Mouse (Mus musculus) inflammation-experienced regulatory T-cells, adult 6 months (primary cell): ENCODE measurements around the gene Nop2. TPM values are rescaled to one million over a fixed set of nuclear protein-coding genes. Genes with fewer than 3 reads are reported as not detected.
"Not testable (repeated sequence)": the region's sequence is repeated elsewhere in the genome, so short reads cannot be mapped to it uniquely, and the experiment has no call there.

Source experiments
- ATAC-seq: one replicate; pipeline ENCODE4 v1.8.0; 2017
- polyA plus RNA-seq, 3 experiments: library from polyadenylated mRNA; unstranded; fragments of 100-300 nt; shearing (Covaris generic); gene quantifications; one replicate each; pipeline ENCODE4 v1.2.1; 2017

The Nop2 gene
- polyA plus RNA-seq, 3 experiments from 2014 or later, result 32.7 to 50.7 (median 48.1) TPM

DNA sequence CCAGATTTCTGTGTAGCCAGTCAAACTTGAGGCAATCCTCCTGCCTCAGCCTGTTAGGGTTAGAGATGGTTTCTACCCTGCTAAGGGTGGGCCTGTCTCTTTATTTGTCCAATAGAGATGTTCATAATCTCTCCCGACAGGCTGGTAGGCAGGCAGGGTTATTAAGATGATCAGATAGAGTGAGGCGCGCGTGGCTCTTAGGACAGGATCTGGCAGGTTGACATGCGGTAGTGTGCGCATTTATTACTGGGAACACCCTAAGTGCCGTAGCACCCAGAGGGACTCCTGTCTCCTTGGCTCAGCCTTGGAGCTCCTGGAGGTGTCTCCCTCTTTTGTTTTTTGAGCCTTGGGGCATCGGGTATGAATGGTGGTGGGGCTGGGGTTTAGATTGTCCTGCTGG is 23.6 kb downstream of the Nop2 start:
- ATAC-seq, result no peak

DNA sequence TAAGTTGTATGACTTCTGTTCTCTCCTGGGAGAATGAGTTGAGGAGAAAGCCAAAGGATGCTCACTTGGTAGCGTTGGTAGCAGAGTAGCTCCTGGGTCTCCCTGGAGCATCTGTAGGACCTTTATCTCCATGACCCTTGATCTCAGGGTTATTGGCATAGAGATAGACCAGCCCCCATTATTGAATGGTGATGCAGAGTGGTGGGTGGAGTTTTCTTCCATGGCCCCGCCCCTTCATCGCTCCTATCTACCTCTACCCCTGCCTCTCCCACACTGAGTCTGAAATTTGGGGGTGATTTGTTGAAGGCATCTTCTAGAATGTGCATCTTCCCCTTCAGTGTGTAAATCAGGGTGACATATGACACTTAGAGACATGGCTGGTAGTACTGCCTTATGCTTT is 24.8 kb downstream of the Nop2 start:
- no peak for ATAC-seq

DNA sequence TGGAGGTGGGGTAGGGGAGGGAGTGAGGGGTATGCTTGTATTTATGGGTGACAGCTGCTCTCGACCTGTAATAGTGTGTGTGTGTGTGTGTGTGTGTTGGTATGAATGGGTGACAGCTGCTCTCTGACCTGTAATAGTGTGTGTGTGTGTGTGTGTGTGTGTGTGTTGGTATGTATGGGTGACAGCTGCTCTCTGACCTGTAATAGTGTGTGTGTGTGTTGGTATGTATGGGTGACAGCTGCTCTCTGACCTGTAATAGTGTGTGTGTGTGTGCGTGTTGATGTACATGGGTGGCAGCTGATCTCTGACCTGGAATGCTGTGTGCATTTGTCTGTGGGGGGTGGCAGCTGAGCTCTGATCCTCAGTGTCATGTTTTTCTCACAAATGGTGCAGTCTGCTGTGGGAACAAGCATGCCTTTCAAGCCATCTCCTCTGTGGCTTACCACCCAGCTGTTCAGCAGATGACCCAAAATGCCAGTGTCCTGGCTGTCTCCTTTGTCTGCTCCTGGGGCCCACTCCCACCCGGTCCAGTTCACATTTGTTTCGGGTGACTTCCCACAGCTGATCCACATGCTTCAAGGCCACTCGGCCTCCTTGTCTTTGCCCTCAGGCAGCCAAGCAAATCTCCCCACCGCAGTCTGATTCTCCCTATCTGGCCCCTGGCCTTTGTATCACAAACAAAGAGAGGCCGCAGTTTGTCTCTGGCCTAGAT is 25.4 kb downstream of the Nop2 start:
- ATAC-seq, result no peak

DNA sequence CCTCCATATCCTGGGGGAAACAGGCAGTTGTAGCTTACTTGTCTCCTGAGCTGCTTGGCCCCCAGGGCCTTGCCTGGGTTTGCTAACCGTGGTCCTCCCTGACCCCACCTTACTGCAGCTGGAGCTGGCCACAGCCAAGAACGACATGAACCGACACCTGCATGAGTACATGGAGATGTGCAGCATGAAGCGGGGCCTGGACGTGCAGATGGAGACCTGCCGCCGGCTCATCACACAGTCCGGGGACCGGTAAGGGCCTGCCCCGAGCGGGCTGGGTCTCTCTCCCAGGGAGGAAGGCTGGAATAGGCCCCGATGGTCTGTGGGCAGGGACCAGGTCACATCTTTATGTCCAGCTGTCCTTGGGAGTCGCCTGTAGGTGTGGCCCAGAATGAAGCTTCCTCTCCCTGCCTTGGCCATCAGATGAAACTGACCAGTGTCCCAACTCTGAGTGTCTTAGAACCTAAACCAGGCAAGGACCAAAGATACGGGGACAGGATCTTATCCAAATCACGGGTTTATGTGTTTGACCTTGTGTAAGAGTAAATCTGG is 27.3 kb downstream of the Nop2 start:
- no peak for ATAC-seq

DNA sequence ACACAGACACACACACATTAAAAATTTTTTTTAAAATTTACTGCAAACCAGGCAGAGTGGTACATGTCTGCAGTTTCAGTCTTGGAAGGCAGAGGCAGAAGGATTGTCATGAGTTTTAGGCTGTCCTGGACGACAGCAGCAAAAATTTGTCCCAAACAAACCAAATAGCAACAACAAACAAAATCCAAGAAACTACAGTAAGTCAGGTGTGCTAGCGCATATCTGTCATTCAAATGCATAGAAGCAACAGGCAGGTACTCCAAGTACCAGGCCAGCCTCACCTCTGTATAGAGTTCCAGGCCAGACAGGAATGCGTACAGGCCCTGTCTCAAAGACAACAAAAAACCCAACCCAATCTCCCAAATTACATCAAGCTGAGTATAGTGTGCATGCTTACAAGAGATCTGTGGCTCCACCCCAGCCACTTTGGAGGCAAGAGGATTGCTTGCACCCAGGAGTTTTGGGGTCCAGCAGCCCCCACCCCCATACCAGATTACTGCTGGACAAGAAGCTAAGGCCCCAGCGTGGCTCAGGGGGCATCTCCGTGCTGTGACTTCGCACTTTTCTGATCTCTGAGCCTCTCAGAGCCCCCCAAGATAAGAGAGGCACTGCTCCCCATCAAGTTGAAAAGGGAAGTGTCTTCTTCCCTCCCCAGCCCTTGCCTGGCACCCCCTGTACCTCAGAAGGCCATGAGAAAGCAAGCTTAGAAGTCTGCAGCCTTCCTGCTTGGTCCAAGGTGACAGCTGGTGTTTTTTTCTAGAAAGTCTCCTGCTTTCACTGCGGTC is 28.3 kb downstream of the Nop2 start:
- ATAC-seq, result no peak

DNA sequence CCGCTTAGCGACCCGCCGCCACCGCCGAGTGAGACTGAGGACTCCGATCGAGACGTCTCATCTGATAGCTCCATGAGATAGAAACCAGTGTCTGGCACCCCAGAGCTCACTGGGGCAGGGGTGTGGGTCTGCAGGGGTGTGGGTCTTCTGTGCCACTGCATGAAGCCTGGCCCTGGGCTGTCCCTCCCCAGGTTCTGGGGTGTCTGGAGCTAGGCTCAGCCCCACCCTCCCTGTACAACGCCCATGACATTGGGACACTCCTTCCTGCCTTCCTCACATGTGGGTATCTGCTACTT is 28.8 kb downstream of the Nop2 start:
- no peak for ATAC-seq

DNA sequence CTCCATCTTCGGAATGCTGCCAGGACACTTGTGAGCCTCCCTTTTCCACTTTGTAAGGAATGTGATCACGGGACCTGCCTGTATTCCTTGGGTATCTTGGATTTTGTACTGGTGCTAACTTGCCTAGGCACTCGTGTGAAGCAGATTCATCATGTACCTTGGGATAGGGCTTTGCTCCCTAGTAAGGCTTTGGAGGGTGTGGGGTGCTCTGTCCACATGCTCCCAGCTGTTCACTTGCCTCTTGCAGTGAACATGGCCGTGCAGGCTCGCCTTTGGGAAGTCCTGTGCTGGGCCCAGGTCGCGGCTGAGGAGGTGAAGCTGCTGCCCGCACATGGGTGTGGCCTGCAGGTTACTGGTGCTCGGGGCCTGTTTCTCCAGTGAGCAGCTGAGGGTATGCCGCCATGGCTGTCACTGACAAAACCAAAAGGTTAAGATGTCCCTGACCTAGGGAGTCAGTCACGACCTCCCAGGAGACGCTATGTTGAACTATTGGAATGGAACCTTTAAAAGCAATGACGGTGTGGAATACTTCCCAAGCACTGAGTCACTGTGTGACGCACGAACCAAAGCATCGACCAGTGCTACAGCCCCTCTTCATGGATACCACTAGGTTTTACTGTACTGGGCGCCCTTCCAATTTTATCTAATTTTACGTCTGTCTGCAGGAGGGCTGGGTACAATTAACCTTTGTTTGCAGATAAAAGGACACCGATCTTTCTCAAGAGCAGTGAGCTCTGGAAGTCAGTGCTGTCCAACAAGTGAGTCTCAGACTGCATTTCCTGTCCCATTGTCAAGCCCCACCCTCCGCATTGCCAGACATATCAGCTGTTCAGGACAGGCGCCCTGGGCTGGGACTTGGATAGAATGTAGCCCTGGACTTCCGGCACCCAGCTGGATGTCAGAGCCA is 29.4 kb downstream of the Nop2 start:
- no peak for ATAC-seq

DNA sequence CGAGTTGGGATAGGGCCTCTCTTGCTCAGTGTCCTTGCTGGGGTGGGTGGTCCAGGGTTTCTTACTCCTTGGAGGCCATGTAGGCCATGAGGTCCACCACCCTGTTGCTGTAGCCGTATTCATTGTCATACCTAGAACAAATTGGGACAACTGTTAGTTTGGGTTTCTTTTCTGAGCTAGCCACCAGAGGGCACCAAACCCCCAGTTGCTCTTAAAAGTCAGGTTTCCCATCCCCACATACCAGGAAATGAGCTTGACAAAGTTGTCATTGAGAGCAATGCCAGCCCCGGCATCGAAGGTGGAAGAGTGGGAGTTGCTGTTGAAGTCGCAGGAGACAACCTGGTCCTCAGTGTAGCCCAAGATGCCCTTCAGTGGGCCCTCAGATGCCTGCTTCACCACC is 30.3 kb downstream of the Nop2 start:
- not testable (repeated sequence) for ATAC-seq

DNA sequence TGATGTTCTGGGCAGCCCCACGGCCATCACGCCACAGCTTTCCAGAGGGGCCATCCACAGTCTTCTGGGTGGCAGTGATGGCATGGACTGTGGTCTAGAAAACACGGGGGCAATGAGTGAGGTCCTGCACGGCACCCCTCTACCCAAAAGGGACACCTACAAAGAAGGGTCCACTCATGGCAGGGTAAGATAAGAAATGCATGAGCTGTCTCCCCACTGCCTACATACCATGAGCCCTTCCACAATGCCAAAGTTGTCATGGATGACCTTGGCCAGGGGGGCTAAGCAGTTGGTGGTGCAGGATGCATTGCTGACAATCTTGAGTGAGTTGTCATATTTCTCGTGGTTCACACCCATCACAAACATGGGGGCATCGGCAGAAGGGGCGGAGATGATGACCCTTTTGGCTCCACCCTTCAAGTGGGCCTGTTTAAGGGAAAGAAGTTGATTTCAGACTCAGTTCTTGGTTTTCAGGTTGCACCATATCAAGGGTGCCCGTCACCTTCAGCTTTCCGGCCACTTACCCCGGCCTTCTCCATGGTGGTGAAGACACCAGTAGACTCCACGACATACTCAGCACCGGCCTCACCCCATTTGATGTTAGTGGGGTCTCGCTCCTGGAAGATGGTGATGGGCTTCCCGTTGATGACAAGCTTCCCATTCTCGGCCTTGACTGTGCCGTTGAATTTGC is 31.1 kb downstream of the Nop2 start:
- ATAC-seq, result not testable (repeated sequence)

DNA sequence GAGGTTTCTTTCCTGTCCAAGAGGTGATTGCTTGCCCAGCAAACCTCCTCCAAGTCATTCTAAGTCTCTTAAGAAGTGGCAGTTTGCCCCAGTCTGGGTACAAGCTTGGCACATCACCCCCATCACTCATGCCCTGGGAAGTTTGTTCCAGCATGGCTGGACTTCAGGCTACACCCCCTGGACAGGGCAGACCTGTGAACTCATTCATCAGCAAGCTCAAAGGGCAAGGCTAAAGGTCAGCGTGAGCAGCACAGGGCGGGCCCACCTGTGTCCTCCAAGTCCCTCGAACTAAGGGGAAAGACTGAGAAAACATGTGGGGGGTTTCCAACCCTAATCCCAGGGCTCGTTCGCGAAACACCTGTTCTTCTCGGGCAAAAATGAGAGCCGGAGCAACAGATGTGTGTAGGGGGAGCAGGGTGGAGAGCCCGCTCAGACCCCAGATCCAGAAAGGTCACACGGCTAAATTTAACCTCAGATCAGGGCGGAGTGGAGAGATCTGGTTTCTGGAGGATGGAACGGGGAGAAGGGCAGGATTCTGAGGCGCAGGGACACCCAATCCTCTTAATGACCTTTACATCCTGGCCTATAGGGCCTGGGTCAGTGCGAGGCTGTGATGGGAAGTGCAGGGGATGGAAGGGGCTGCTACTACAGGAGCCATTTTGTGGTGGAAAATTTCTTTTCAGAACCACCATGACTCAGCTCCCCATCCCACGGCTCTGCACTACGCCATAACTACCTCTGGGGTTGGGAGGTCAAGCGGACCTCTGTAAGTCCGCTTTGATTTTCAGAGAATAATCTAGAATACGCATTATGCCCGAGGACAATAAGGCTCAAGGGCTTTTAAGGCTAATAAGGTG is 32.3 kb downstream of the Nop2 start:
- no peak for ATAC-seq

DNA sequence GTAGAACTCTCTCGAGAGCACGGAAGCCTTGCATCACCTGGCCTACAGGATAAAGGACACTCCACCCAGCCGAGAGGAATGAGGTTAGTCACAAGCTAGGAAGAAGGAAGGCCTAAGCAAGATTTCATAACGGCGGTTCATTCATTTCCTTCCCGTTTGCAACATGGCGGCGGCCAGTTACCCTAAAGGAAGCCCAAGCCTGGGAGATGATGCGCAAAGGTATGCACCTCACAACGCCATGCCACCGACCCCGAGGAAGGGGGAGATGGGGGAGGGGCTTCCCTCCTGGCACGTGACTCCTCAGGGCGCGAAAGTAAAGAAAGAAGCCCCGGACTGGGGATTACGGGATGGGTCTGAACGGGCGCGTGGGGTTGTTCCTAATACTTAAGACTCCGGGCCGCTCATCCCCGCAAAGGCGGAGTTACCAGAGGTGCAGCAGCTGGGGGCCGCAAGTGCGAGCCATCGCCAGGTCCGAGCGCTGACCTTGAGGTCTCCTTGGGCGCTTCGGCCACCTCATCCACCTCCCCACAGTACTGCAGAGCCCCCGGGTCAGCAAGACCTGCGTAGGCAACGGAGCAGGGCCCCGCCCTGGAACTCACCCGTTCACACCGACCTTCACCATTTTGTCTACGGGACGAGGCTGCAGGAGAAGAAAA is 33.1 kb downstream of the Nop2 start:
- peak; percentile 24 for ATAC-seq

DNA sequence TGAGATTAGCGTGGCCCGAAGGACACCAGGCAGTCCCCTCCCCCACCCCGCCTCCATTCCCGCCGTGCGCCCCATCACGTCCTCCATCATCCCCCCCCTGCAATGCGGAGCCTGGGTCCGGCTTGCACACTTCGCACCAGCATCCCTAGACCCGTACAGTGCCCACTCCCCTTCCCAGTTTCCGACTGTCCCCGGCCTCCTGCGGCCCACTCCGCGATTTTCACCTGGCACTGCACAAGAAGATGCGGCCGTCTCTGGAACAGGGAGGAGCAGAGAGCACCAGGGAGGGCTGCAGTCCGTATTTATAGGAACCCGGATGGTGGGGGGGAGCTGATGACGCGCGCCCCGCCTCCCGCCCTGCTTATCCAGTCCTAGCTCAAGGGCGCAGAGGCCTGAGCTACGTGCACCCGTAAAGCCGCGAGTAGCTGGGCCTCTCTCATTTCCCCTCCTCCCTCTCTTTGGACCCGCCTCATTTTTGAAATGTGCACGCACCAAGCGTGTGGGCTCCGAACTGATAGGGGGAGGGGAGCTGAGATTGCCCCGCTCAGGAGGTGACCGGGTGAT is 33.7 kb downstream of the Nop2 start:
- peak; percentile 91 for ATAC-seq

DNA sequence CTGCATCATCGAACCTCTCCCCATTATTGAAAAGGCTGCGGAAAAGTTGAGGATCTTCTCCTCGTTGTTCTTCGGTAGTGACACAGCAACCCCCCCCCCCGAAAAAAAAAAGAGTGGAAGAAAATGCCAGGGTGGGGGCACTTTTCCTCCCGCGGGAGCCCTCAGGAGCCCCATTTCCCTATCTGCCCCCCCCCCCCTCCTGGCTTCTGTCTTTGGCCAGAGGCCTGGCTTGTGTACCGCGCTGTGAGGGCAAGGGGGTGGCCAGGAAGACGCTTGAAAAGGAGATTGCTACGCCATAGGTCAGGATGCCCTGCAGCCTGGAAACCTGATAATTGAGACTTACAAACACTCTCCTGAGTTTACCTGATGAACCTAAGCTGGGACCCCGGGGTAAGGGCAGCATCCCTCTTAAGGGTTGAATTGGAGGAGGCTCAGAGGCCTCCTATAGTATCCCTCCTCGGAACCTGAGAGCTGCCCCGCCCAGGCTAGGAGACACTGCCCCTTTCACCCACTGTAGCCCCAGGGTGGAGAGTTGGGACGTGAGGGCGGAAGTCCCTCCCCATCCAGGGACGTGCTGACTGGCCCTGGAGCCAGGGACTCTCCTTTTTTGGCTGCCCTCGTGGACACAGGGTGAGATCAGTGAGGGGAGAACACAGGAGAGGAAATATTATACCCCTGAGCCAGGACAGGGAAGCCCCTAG is 34.5 kb downstream of the Nop2 start, which contains the start of gene Gapdh:
TSS of gene Gapdh (minus strand) at position 417 of the 701 bp plus-strand sequence.
- ATAC-seq, result no peak

DNA sequence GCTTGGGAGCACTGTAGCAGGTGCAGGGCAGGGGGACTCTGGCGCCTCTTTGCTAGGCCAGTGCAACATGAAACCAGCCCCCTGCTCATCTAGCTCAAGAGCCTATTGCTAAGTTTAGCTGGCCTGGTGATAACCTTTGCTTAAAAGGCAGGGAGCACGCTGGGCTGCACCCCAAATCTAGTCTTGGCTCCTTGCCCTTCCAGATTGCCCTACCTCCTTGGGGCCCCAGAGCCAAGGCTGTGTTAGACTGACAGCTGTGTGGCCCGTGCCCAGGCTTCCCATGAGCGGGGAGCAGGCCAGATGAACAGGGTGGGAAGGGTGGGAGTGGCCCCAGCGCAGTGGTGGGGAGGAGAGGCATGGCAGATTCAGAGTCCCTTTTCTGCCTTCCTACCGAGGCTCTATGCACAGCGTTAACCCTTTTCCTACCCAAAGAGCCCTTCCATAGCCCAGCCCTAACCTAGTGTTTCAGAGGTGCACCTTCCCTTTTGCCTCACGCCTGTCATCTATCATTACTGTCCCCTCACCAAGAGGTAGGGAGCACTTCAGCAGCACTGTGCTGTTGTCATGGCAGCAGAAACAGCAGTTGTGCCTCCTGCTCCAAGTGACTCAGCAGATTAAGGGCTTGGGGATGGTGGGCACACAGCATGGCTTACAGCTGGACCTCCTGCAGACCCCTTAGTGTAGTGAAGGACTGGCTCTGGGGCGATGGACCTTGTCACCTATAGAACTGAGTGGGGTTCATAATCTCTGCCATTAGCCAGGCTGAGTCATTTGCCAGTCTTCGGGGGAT is 35.3 kb downstream of the Nop2 start:
- no peak for ATAC-seq

DNA sequence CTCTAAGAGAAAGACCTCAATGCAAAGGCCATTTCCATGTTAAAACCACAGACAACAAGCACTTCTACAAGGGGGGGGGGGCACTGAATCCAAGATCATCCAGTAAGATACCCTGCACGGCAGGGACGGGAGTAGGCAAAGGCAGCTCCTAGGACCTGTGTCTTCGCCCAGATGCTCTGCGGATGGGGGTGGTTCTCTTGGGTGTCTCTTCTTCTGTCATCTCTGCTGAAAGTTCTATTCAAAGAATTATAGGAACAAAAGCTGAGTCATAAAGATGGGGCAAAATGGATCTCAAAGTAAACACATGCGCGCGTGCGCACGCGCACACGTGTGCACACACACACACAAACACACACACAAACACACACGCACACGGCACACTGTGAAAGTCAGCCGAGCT is 36.4 kb downstream of the Nop2 start:
- ATAC-seq, result no peak

DNA sequence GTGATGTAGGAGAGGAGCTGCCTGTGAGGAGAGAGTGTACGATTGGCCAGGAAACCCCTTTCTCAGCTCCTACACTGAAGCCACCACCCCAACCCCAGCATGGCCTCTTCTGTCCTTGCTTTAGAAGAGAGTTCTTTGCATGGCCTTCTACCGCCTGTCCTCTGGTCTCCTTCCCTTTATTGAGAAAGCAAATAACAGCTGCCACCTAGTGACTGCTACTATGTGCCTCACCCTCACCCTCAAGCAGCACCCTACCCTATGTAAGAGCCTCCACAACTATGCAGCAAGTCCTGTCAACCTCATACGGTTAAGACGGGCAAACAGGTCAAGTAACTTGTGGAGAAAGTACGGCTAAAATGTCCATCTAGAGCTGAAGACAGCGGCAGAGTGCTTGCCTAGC is 38.5 kb downstream of the Nop2 start:
- no peak for ATAC-seq

DNA sequence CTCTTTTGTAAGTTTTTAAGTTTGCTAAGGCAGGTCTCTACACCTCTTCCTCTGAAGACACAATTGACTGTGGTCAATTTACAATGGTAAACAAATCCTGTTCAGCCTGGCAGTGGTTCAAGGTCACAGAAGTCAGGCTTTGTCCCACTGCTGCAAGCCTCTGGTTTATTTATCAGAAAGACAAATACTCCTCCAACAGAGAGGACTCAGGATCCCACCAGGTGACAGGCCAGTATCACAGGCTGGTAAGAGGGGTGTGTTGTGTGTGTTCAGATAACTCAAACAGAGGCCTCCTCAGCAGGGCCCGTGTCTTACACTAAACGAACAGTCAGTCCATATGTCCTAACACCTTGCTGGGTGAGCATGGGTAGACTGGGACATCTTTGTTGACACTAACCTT is 40.8 kb downstream of the Nop2 start:
- ATAC-seq, result no peak

DNA sequence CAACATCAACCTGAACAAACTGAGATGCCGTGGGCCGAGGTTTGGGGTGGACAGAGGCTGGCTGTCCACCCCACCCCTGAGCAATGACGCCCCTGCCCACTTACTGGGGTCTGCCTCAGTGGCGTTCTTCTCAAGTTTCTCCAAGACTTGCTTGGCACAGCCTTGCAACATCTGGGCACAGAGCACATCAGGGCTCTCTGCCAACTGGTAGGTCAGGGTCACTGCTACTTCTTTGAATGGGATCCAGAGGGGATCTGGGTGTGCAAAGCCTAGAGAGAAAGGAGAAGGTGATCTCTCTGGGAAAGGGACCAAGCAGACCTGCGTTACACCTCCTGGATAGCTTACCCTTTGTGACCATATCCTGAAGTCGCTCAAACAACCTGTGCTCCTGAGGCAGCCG is 41.5 kb downstream of the Nop2 start:
- ATAC-seq, result no peak

DNA sequence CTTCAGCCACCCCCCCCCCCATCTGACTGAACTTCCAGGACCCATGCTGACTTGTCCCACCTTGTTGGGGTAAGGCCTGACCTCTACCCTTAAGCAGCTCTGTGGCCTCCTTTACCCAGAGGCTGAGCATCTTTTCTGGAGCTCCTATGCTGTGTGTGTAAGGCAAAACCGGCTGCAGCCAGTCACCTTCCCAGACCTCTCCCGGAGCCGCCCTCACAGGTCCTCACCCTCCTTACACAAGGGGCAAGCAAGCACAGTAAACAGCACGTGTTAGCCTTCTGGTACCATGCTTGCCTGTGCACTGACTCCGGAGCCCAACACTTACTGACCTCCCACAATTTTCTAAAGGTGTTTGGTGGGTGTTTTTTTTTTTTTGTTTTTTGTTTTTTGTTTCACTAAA is 43.8 kb downstream of the Nop2 start:
- ATAC-seq, result no peak
